Mouse (Mus musculus) stomach, embryonic 15.5 days (tissue): ENCODE measurements around the gene Pan3. TPM values are rescaled to one million over a fixed set of nuclear protein-coding genes. Genes with fewer than 3 reads are reported as not detected.
"Not testable (repeated sequence)": the region's sequence is repeated elsewhere in the genome, so short reads cannot be mapped to it uniquely, and the experiment has no call there.

Source experiments
- ATAC-seq: fragments of 200-750 bp; cut with Nextera tagmentation; 2 replicates; pipeline ENCODE4 v1.8.0; 2017; ENCODE audit warnings: low read depth, moderate number of reproducible peaks, moderate TSS enrichment; ENCODE audit not compliant: insufficient read depth, low FRiP score
- H3K27ac ChIP-seq: fragments of 300-500 bp; sonication (generic); 2 replicates; pipeline ENCODE4 v1.5.1; 2015; ENCODE audit warnings: mild to moderate bottlenecking, inconsistent platforms
- H3K27me3 ChIP-seq: fragments of 300-500 bp; sonication (generic); replicated peaks from 2 replicates; pipeline ENCODE4 v1.6.1; 2015; ENCODE audit warnings: inconsistent platforms
- H3K36me3 ChIP-seq: fragments of 300-500 bp; sonication (generic); 2 replicates; pipeline ENCODE4 v1.6.1; 2015; ENCODE audit warnings: inconsistent platforms
- H3K4me1 ChIP-seq: fragments of 300-500 bp; sonication (generic); 2 replicates; pipeline ENCODE4 v1.6.1; 2015; ENCODE audit warnings: inconsistent platforms
- H3K4me2 ChIP-seq: fragments of 300-500 bp; sonication (generic); 2 replicates; pipeline ENCODE4 v1.6.1; 2015; ENCODE audit warnings: mild to moderate bottlenecking, inconsistent platforms
- H3K4me3 ChIP-seq: fragments of 300-500 bp; sonication (generic); replicated peaks from 2 replicates; pipeline ENCODE4 v1.5.1; 2015; ENCODE audit warnings: inconsistent platforms
- H3K9ac ChIP-seq: fragments of 300-500 bp; sonication (generic); 2 replicates; pipeline ENCODE4 v1.6.1; 2015; ENCODE audit warnings: inconsistent platforms
- H3K9me3 ChIP-seq: fragments of 300-500 bp; sonication (generic); 2 replicates; pipeline ENCODE4 v1.6.1; 2016; ENCODE audit warnings: inconsistent platforms
- WGBS: fragments of 180-500 bp; shearing (Covaris S2); methylation state at CpG from one replicate; pipeline ENCODE4 v1.1.7; 2015; 5-methylcytosine and 5-hydroxymethylcytosine counted together
- polyA plus RNA-seq: library from polyadenylated mRNA; unstranded; fragments of >200 nt; fragmentation: Nextera tagmentation; extraction: Ambion mirVana; gene quantifications from 2 replicates; pipeline ENCODE4 v1.2.1, GENCODE M21; 2015

The Pan3 gene
- polyA plus RNA-seq, 1 experiment from 2014 or later: 86.6 TPM

GRCm38 (mm10) chr5:147532031-147532430, 102.1 kb downstream of the Pan3 start:
- no peak overlapping the region for H3K4me2 ChIP-seq
- no peaks in the 10 kb centered on the region for H3K27me3 ChIP-seq
- H3K4me1 ChIP-seq: no peaks in the 10 kb centered on the region
- peaks cover 4% of the 10 kb centered on the region; the same call in 1 of the 2 replicates for H3K36me3 ChIP-seq
- H3K27ac ChIP-seq: no peak overlapping the region
- no peak overlapping the region for H3K9ac ChIP-seq
- no peaks in the 10 kb centered on the region for H3K9me3 ChIP-seq
- H3K4me3 ChIP-seq: no peak overlapping the region
- no peak for ATAC-seq
- WGBS: 74% methylated on average over 6 of the region's 6 CpGs

GRCm38 (mm10) chr5:147539409-147539808, 109.4 kb downstream of the Pan3 start:
- no peak overlapping the region for H3K4me2 ChIP-seq
- ATAC-seq: no peak
- H3K27ac ChIP-seq: no peak overlapping the region
- no peaks in the 10 kb centered on the region for H3K4me1 ChIP-seq
- peaks cover 24% of the 10 kb centered on the region for H3K36me3 ChIP-seq
- no peak overlapping the region for H3K4me3 ChIP-seq
- H3K9ac ChIP-seq: no peak overlapping the region
- H3K9me3 ChIP-seq: no peaks in the 10 kb centered on the region
- WGBS: 94% methylated on average over 4 of the region's 4 CpGs
- no peaks in the 10 kb centered on the region for H3K27me3 ChIP-seq

GRCm38 (mm10) chr5:147539815-147540214, 109.9 kb downstream of the Pan3 start:
- Histone ChIP-seq H3K4me2 (no peak overlapping the region), H3K9ac (no peak overlapping the region), H3K9me3 (no peaks in the 10 kb centered on the region), H3K27ac (no peak overlapping the region), H3K27me3 (no peaks in the 10 kb centered on the region), H3K4me1 (no peaks in the 10 kb centered on the region), H3K36me3 (peaks cover 24% of the 10 kb centered on the region), H3K4me3 (no peak overlapping the region)
- 88% methylated on average over 4 of the region's 4 CpGs for WGBS
- no peak for ATAC-seq

- no peak overlapping the region for H3K27ac ChIP-seq
- 73% methylated on average over 6 of the region's 6 CpGs for WGBS
- H3K9me3 ChIP-seq: no peaks in the 10 kb centered on the region
- no peaks in the 10 kb centered on the region for H3K27me3 ChIP-seq
- H3K4me1 ChIP-seq: no peaks in the 10 kb centered on the region
- ATAC-seq: no peak
- H3K36me3 ChIP-seq: peaks cover 30% of the 10 kb centered on the region
- H3K4me2 ChIP-seq: no peak overlapping the region
- H3K4me3 ChIP-seq: no peak overlapping the region
- no peak overlapping the region for H3K9ac ChIP-seq
These were observed 112.3 kb downstream of the Pan3 start for GRCm38 (mm10) chr5:147542291-147542690.

GRCm38 (mm10) chr5:147545731-147546241, 115.8 kb downstream of the Pan3 start:
- Histone ChIP-seq H3K4me1 (no peaks in the 10 kb centered on the region), H3K9me3 (no peaks in the 10 kb centered on the region), H3K27ac (no peak overlapping the region), H3K27me3 (no peaks in the 10 kb centered on the region), H3K36me3 (peaks cover 26% of the 10 kb centered on the region), H3K4me3 (no peak overlapping the region), H3K4me2 (no peak overlapping the region), H3K9ac (no peak overlapping the region)
- ATAC-seq: peak; percentile 27; the same call in 1 of the 2 replicates
- WGBS: 53% methylated on average over 11 of the region's 11 CpGs

GRCm38 (mm10) chr5:147549016-147549755, 119.2 kb downstream of the Pan3 start:
- H3K27ac ChIP-seq: no peak overlapping the region
- no peak overlapping the region for H3K4me2 ChIP-seq
- ATAC-seq: no peak
- 87% methylated on average over 12 of the region's 12 CpGs for WGBS
- H3K4me3 ChIP-seq: no peak overlapping the region
- H3K9me3 ChIP-seq: no peaks in the 10 kb centered on the region
- H3K9ac ChIP-seq: no peak overlapping the region
- no peaks in the 10 kb centered on the region for H3K4me1 ChIP-seq
- H3K36me3 ChIP-seq: peaks cover 25% of the 10 kb centered on the region
- H3K27me3 ChIP-seq: no peaks in the 10 kb centered on the region

- H3K27ac ChIP-seq: no peak overlapping the region
- WGBS: 79% methylated on average over 13 of the region's 13 CpGs
These were observed 122.1 kb downstream of the Pan3 start for GRCm38 (mm10) chr5:147551879-147552627.

GRCm38 (mm10) chr5:147557641-147558040, 127.7 kb downstream of the Pan3 start:
- 64% methylated on average over 6 of the region's 6 CpGs for WGBS
- not testable (repeated sequence) for H3K4me3 ChIP-seq, H3K4me2 ChIP-seq, ATAC-seq, H3K36me3 ChIP-seq, H3K9me3 ChIP-seq, H3K4me1 ChIP-seq, H3K27me3 ChIP-seq, H3K27ac ChIP-seq, H3K9ac ChIP-seq

More at GRCm38 (mm10) chr5:147551879-147552627, 122.1 kb downstream of the Pan3 start:
- no peak for ATAC-seq
- H3K9me3 ChIP-seq: no peaks in the 10 kb centered on the region
- no peak overlapping the region for H3K4me2 ChIP-seq
- no peak overlapping the region for H3K9ac ChIP-seq
- H3K27me3 ChIP-seq: no peaks in the 10 kb centered on the region
- H3K4me1 ChIP-seq: no peaks in the 10 kb centered on the region
- no peak overlapping the region for H3K4me3 ChIP-seq
- peaks cover 13% of the 10 kb centered on the region for H3K36me3 ChIP-seq

GRCm38 (mm10) chr5:147563511-147564139, 133.7 kb downstream of the Pan3 start:
- Histone ChIP-seq H3K4me2 (peak overlapping the region; percentile 46), H3K27me3 (no peaks in the 10 kb centered on the region), H3K4me3 (peak overlapping the region; percentile 19), H3K9me3 (no peaks in the 10 kb centered on the region), H3K27ac (no peak overlapping the region), H3K9ac (no peak overlapping the region), H3K36me3 (no peaks in the 10 kb centered on the region), H3K4me1 (no peaks in the 10 kb centered on the region)
- WGBS: 52% methylated on average over 18 of the region's 18 CpGs
- ATAC-seq: peak; percentile 79; the same call in 1 of the 2 replicates

GRCm38 (mm10) chr5:147564140-147564590, 134.2 kb downstream of the Pan3 start:
- 26% methylated on average over 16 of the region's 16 CpGs for WGBS
- H3K4me2 ChIP-seq: peak overlapping the region; percentile 46
- H3K9me3 ChIP-seq: no peaks in the 10 kb centered on the region
- H3K36me3 ChIP-seq: no peaks in the 10 kb centered on the region
- ATAC-seq: 0 out of 2 replicates have a peak, but pooled peaks have one; percentile 31
- no peak overlapping the region for H3K9ac ChIP-seq
- H3K4me3 ChIP-seq: peak overlapping the region; percentile 19
- no peak overlapping the region for H3K27ac ChIP-seq
- H3K27me3 ChIP-seq: no peaks in the 10 kb centered on the region
- H3K4me1 ChIP-seq: no peaks in the 10 kb centered on the region

- no peak overlapping the region for H3K4me3 ChIP-seq
- no peak overlapping the region for H3K27ac ChIP-seq
- H3K9ac ChIP-seq: no peak overlapping the region
- no peak for ATAC-seq
- H3K4me1 ChIP-seq: no peaks in the 10 kb centered on the region
- no peaks in the 10 kb centered on the region for H3K9me3 ChIP-seq
- 78% methylated on average over 7 of the region's 7 CpGs for WGBS
- H3K27me3 ChIP-seq: no peaks in the 10 kb centered on the region
- H3K4me2 ChIP-seq: no peak overlapping the region
- no peaks in the 10 kb centered on the region for H3K36me3 ChIP-seq
These were observed 135.5 kb downstream of the Pan3 start for GRCm38 (mm10) chr5:147565444-147565843.
